Mouse (Mus musculus): Measurements from ENCODE around the gene Abi1. TPM values are rescaled to one million over a fixed set of nuclear protein-coding genes. Genes with fewer than 3 reads are reported as not detected.
"Not testable (repeated sequence)": the region's sequence is repeated elsewhere in the genome, so short reads cannot be mapped to it uniquely, and the experiment has no call there.

Gene Abi1
- polyA plus RNA-seq, 1 experiment from 2014 or later, result 62.2 TPM

- H3K4me1 ChIP-seq (replicated peaks; ENCODE audit: control insufficient read depth, insufficient read depth, low read length), result no peaks in the 10 kb centered on the region
- DNase-seq (ENCODE audit: low spot score) (no peak), ATAC-seq (ENCODE audit: low FRiP score) (no peak)
- H3K4me3 ChIP-seq (replicated peaks; ENCODE audit: low read length), result no peak overlapping the region
- H3K9ac ChIP-seq, result no peak overlapping the region
- no peaks in the 10 kb centered on the region for H3K27me3 ChIP-seq (ENCODE audit: control insufficient read depth, insufficient read depth, low read length)
- 89% methylated on average over 1 of the region's 1 CpGs for WGBS
- peaks cover 7% of the 10 kb centered on the region for H3K36me3 ChIP-seq (replicated peaks; ENCODE audit: control insufficient read depth, insufficient read depth)
- no peaks in the 10 kb centered on the region for H3K9me3 ChIP-seq (ENCODE audit: control insufficient read depth, low read length)
- H3K4me2 ChIP-seq (replicated peaks), result no peak overlapping the region
- H3K27ac ChIP-seq, result no peak overlapping the region
Measured at GRCm38 (mm10) chr2:22957415-22957814, 82.6 kb downstream of the Abi1 start.

- DNase-seq (ENCODE audit: low spot score), result no peak
- ATAC-seq (ENCODE audit: low FRiP score), result no peak
- WGBS, result 92% methylated on average over 5 of the region's 5 CpGs
- Histone ChIP-seq H3K4me1 (replicated peaks; ENCODE audit: control insufficient read depth, insufficient read depth, low read length) (no peaks in the 10 kb centered on the region), H3K4me2 (replicated peaks) (no peak overlapping the region), H3K4me3 (replicated peaks; ENCODE audit: low read length) (no peak overlapping the region), H3K9me3 (ENCODE audit: control insufficient read depth, low read length) (no peaks in the 10 kb centered on the region), H3K27ac (no peak overlapping the region), H3K9ac (no peak overlapping the region), H3K27me3 (ENCODE audit: control insufficient read depth, insufficient read depth, low read length) (no peaks in the 10 kb centered on the region), H3K36me3 (replicated peaks; ENCODE audit: control insufficient read depth, insufficient read depth) (peaks cover 7% of the 10 kb centered on the region)
Measured at GRCm38 (mm10) chr2:22955914-22956313, 84.1 kb downstream of the Abi1 start.

GRCm38 (mm10) chr2:22954278-22954677 lies 85.8 kb downstream of the Abi1 start:
- H3K9ac ChIP-seq, result no peak overlapping the region
- H3K4me2 ChIP-seq (replicated peaks), result no peak overlapping the region
- peaks cover 12% of the 10 kb centered on the region for H3K36me3 ChIP-seq (replicated peaks; ENCODE audit: control insufficient read depth, insufficient read depth)
- DNase-seq (ENCODE audit: low spot score), result no peak
- no peaks in the 10 kb centered on the region for H3K27me3 ChIP-seq (ENCODE audit: control insufficient read depth, insufficient read depth, low read length)
- WGBS, result 93% methylated on average over 4 of the region's 4 CpGs
- ATAC-seq (ENCODE audit: low FRiP score), result no peak
- no peak overlapping the region for H3K27ac ChIP-seq
- no peaks in the 10 kb centered on the region for H3K4me1 ChIP-seq (replicated peaks; ENCODE audit: control insufficient read depth, insufficient read depth, low read length)
- H3K9me3 ChIP-seq (ENCODE audit: control insufficient read depth, low read length), result no peaks in the 10 kb centered on the region
- H3K4me3 ChIP-seq (replicated peaks; ENCODE audit: low read length), result no peak overlapping the region

GRCm38 (mm10) chr2:22949956-22950355 lies 90.1 kb downstream of the Abi1 start:
- no peak overlapping the region for H3K4me2 ChIP-seq (replicated peaks)
- H3K4me1 ChIP-seq (replicated peaks; ENCODE audit: control insufficient read depth, insufficient read depth, low read length), result no peaks in the 10 kb centered on the region
- H3K27me3 ChIP-seq (ENCODE audit: control insufficient read depth, insufficient read depth, low read length), result no peaks in the 10 kb centered on the region
- WGBS, result 67% methylated on average over 4 of the region's 4 CpGs
- H3K9ac ChIP-seq, result no peak overlapping the region
- no peaks in the 10 kb centered on the region for H3K9me3 ChIP-seq (ENCODE audit: control insufficient read depth, low read length)
- H3K36me3 ChIP-seq (replicated peaks; ENCODE audit: control insufficient read depth, insufficient read depth), result peaks cover 19% of the 10 kb centered on the region
- no peak overlapping the region for H3K27ac ChIP-seq
- no peak overlapping the region for H3K4me3 ChIP-seq (replicated peaks; ENCODE audit: low read length)
- DNase-seq (ENCODE audit: low spot score), result no peak
- no peak for ATAC-seq (ENCODE audit: low FRiP score)

GRCm38 (mm10) chr2:22933556-22933955 lies 106.5 kb downstream of the Abi1 start:
- DNase-seq (ENCODE audit: low spot score) (no peak), ATAC-seq (ENCODE audit: low FRiP score) (no peak)
- no peak overlapping the region for H3K4me2 ChIP-seq (replicated peaks)
- no peak overlapping the region for H3K9ac ChIP-seq
- no peaks in the 10 kb centered on the region for H3K4me1 ChIP-seq (replicated peaks; ENCODE audit: control insufficient read depth, insufficient read depth, low read length)
- no peaks in the 10 kb centered on the region for H3K9me3 ChIP-seq (ENCODE audit: control insufficient read depth, low read length)
- peaks cover 44% of the 10 kb centered on the region for H3K36me3 ChIP-seq (replicated peaks; ENCODE audit: control insufficient read depth, insufficient read depth)
- WGBS, result 91% methylated on average over 1 of the region's 1 CpGs
- H3K27ac ChIP-seq, result no peak overlapping the region
- no peak overlapping the region for H3K4me3 ChIP-seq (replicated peaks; ENCODE audit: low read length)
- H3K27me3 ChIP-seq (ENCODE audit: control insufficient read depth, insufficient read depth, low read length), result no peaks in the 10 kb centered on the region

- no peak for DNase-seq (ENCODE audit: low spot score)
- Histone ChIP-seq H3K9ac (no peak overlapping the region), H3K36me3 (replicated peaks; ENCODE audit: control insufficient read depth, insufficient read depth) (peaks cover 37% of the 10 kb centered on the region), H3K4me1 (replicated peaks; ENCODE audit: control insufficient read depth, insufficient read depth, low read length) (no peaks in the 10 kb centered on the region), H3K9me3 (ENCODE audit: control insufficient read depth, low read length) (no peaks in the 10 kb centered on the region), H3K4me3 (replicated peaks; ENCODE audit: low read length) (no peak overlapping the region), H3K4me2 (replicated peaks) (no peak overlapping the region), H3K27me3 (ENCODE audit: control insufficient read depth, insufficient read depth, low read length) (no peaks in the 10 kb centered on the region), H3K27ac (no peak overlapping the region)
- WGBS, result 76% methylated on average over 2 of the region's 2 CpGs
- ATAC-seq (ENCODE audit: low FRiP score), result no peak
Measured at GRCm38 (mm10) chr2:22928259-22928658, 111.8 kb downstream of the Abi1 start.

GRCm38 (mm10) chr2:22925911-22926310 lies 114.1 kb downstream of the Abi1 start:
- H3K27me3 ChIP-seq (ENCODE audit: control insufficient read depth, insufficient read depth, low read length); H3K9me3 ChIP-seq (ENCODE audit: control insufficient read depth, low read length); H3K4me1 ChIP-seq (replicated peaks; ENCODE audit: control insufficient read depth, insufficient read depth, low read length); DNase-seq (ENCODE audit: low spot score); H3K27ac ChIP-seq; H3K4me2 ChIP-seq (replicated peaks); ATAC-seq (ENCODE audit: low FRiP score); H3K4me3 ChIP-seq (replicated peaks; ENCODE audit: low read length); H3K9ac ChIP-seq: not testable (repeated sequence)
- peaks cover 30% of the 10 kb centered on the region for H3K36me3 ChIP-seq (replicated peaks; ENCODE audit: control insufficient read depth, insufficient read depth)
- 96% methylated on average over 2 of the region's 3 CpGs for WGBS

- DNase-seq (ENCODE audit: low spot score), result no peak
- H3K4me2 ChIP-seq (replicated peaks), result no peak overlapping the region
- H3K36me3 ChIP-seq (replicated peaks; ENCODE audit: control insufficient read depth, insufficient read depth), result peaks cover 66% of the 10 kb centered on the region
- no peaks in the 10 kb centered on the region for H3K27me3 ChIP-seq (ENCODE audit: control insufficient read depth, insufficient read depth, low read length)
- ATAC-seq (ENCODE audit: low FRiP score), result no peak
- no peak overlapping the region for H3K4me3 ChIP-seq (replicated peaks; ENCODE audit: low read length)
- H3K9ac ChIP-seq, result no peak overlapping the region
- H3K27ac ChIP-seq, result no peak overlapping the region
- 98% methylated on average over 2 of the region's 2 CpGs for WGBS
- H3K9me3 ChIP-seq (ENCODE audit: control insufficient read depth, low read length), result no peaks in the 10 kb centered on the region
- no peaks in the 10 kb centered on the region for H3K4me1 ChIP-seq (replicated peaks; ENCODE audit: control insufficient read depth, insufficient read depth, low read length)
Measured at GRCm38 (mm10) chr2:22918651-22919050, 121.4 kb downstream of the Abi1 start.

GRCm38 (mm10) chr2:22914421-22914820 lies 125.6 kb downstream of the Abi1 start:
- Histone ChIP-seq H3K9me3 (ENCODE audit: control insufficient read depth, low read length) (no peaks in the 10 kb centered on the region), H3K9ac (no peak overlapping the region), H3K36me3 (replicated peaks; ENCODE audit: control insufficient read depth, insufficient read depth) (peaks cover 75% of the 10 kb centered on the region), H3K4me2 (replicated peaks) (no peak overlapping the region), H3K27ac (no peak overlapping the region), H3K4me3 (replicated peaks; ENCODE audit: low read length) (no peak overlapping the region), H3K27me3 (ENCODE audit: control insufficient read depth, insufficient read depth, low read length) (no peaks in the 10 kb centered on the region), H3K4me1 (replicated peaks; ENCODE audit: control insufficient read depth, insufficient read depth, low read length) (no peaks in the 10 kb centered on the region)
- WGBS, result 85% methylated on average over 3 of the region's 3 CpGs
- ATAC-seq (ENCODE audit: low FRiP score) (no peak), DNase-seq (ENCODE audit: low spot score) (no peak)

- Histone ChIP-seq H3K27me3 (ENCODE audit: control insufficient read depth, insufficient read depth, low read length) (no peaks in the 10 kb centered on the region), H3K4me3 (replicated peaks; ENCODE audit: low read length) (no peak overlapping the region), H3K9ac (no peak overlapping the region), H3K9me3 (ENCODE audit: control insufficient read depth, low read length) (no peaks in the 10 kb centered on the region), H3K4me1 (replicated peaks; ENCODE audit: control insufficient read depth, insufficient read depth, low read length) (no peaks in the 10 kb centered on the region), H3K27ac (no peak overlapping the region), H3K36me3 (replicated peaks; ENCODE audit: control insufficient read depth, insufficient read depth) (peaks cover 64% of the 10 kb centered on the region), H3K4me2 (replicated peaks) (no peak overlapping the region)
- 97% methylated on average over 3 of the region's 3 CpGs for WGBS
- DNase-seq (ENCODE audit: low spot score) (no peak), ATAC-seq (ENCODE audit: low FRiP score) (no peak)
Measured at GRCm38 (mm10) chr2:22903947-22904346, 136.1 kb downstream of the Abi1 start.
